In genomic region chr1:92127366-92127765, GRCm38 (mm10) we compare ENCODE assay signal across 21 mouse cellular contexts.
DNase-seq lines count a peak whose midpoint lies in the region; ATAC-seq lines count a peak whose summit lies in the region.
"Had no signal": no experiment of that assay in that cellular context is flagged by ENCODE, and none has a peak within 500 bp of the region (broad histone marks: within the 10 kb centered on the region; RNA-seq: fewer than 3 reads in every experiment).

No protein-coding gene starts in this region.

- H3K4me1 ChIP-seq in heart, embryonic 12.5 days (replicated peaks): peaks cover 44% of the 10 kb centered on the region
- H3K4me1 ChIP-seq in lung, embryonic 16.5 days (replicated peaks; ENCODE audit: control insufficient read depth, insufficient read depth, low read length): peaks cover 8% of the 10 kb centered on the region
- H3K4me1 ChIP-seq: midbrain, embryonic 10.5 days had no signal

- H3K9ac ChIP-seq in heart, embryonic 12.5 days: no peak overlapping the region
- no peak overlapping the region for H3K9ac ChIP-seq in lung, embryonic 16.5 days (ENCODE audit: low read length)
- H3K9ac ChIP-seq: embryonic facial prominence, embryonic 12.5 days; forebrain, embryonic 15.5 days; hindbrain, embryonic 15.5 days; kidney, embryonic 15.5 days; liver, embryonic 14.5 days had no signal

- 61% methylated on average over 1 of the region's 1 CpGs for WGBS in heart, embryonic 12.5 days
- 52% methylated on average over 1 of the region's 1 CpGs for WGBS in lung, embryonic 16.5 days

- H3K36me3 ChIP-seq in heart, embryonic 12.5 days: no peaks in the 10 kb centered on the region
- no peaks in the 10 kb centered on the region for H3K36me3 ChIP-seq in lung, embryonic 16.5 days (ENCODE audit: control insufficient read depth, insufficient read depth, low read length)
- H3K36me3 ChIP-seq: embryonic facial prominence, embryonic 12.5 days; forebrain, embryonic 15.5 days; hindbrain, embryonic 15.5 days; kidney, embryonic 15.5 days; midbrain, embryonic 10.5 days had no signal

- no peaks in the 10 kb centered on the region for H3K9me3 ChIP-seq in heart, embryonic 12.5 days (replicated peaks)
- H3K9me3 ChIP-seq in lung, embryonic 16.5 days (ENCODE audit: control insufficient read depth, low read length): no peaks in the 10 kb centered on the region
- H3K9me3 ChIP-seq: embryonic facial prominence, embryonic 12.5 days; forebrain, embryonic 15.5 days; hindbrain, embryonic 15.5 days; kidney, embryonic 15.5 days; midbrain, embryonic 10.5 days had no signal

- H3K4me3 ChIP-seq in heart, embryonic 12.5 days: no peak overlapping the region
- H3K4me3 ChIP-seq in lung, embryonic 16.5 days (ENCODE audit: low read length): no peak overlapping the region
- H3K4me3 ChIP-seq: embryonic facial prominence, embryonic 12.5 days; forebrain, embryonic 15.5 days; hindbrain, embryonic 15.5 days; kidney, embryonic 15.5 days; left cerebral cortex, adult 2 months; midbrain, embryonic 10.5 days had no signal

- H3K4me2 ChIP-seq in heart, embryonic 12.5 days: no peak overlapping the region
- H3K4me2 ChIP-seq in lung, embryonic 16.5 days (ENCODE audit: low read depth, low read length): no peak overlapping the region
- H3K4me2 ChIP-seq: embryonic facial prominence, embryonic 12.5 days; forebrain, embryonic 15.5 days; hindbrain, embryonic 15.5 days; kidney, embryonic 15.5 days had no signal

- H3K27ac ChIP-seq in heart, embryonic 12.5 days (ENCODE audit: poor library complexity, severe bottlenecking): peak overlapping the region; percentile 2; the same call in 1 of the 2 replicates
- H3K27ac ChIP-seq in lung, embryonic 16.5 days (ENCODE audit: low read length): no peak overlapping the region
- H3K27ac ChIP-seq: embryonic facial prominence, embryonic 12.5 days; forebrain, embryonic 15.5 days; hindbrain, embryonic 15.5 days; kidney, embryonic 15.5 days; left cerebral cortex, adult 2 months; liver, embryonic 14.5 days; midbrain, embryonic 10.5 days had no signal

- DNase-seq in heart, adult 9 months (ENCODE audit: low spot score in 2 of 2): no peak
- DNase-seq in lung, postnatal 4 days: no peak
- DNase-seq in testis, postnatal 10 days (ENCODE audit: low spot score): no peak
- no peak for DNase-seq in urinary bladder, postnatal 36 days (ENCODE audit: low spot score in 2 of 2)
- DNase-seq: cerebellum, adult 9-10 months; gastrocnemius, postnatal 36 days; kidney, postnatal 4 days; layer of hippocampus, adult 9-11 months; retina, postnatal 1 day; right cerebral cortex, postnatal 4 days had no signal

- no peak for ATAC-seq in heart, embryonic 12.5 days (ENCODE audit: insufficient number of reproducible peaks, low FRiP score)
- peak; percentile 51; the same call in 1 of the 2 replicates for ATAC-seq in lung, embryonic 16.5 days (ENCODE audit: low read depth)
- ATAC-seq in megakaryocyte, adult 5-6 weeks (ENCODE audit: poor library complexity, severe bottlenecking): peak; percentile 29; the same call in 1 of the 2 replicates
- ATAC-seq: forebrain, embryonic 15.5 days; intestine, postnatal 0 days had no signal

- no peaks in the 10 kb centered on the region for H3K27me3 ChIP-seq in heart, embryonic 12.5 days (replicated peaks)
- no peaks in the 10 kb centered on the region for H3K27me3 ChIP-seq in lung, embryonic 16.5 days (ENCODE audit: control insufficient read depth, insufficient read depth, low read depth, low read length)
- H3K27me3 ChIP-seq: embryonic facial prominence, embryonic 12.5 days; forebrain, embryonic 15.5 days; hindbrain, embryonic 15.5 days; kidney, embryonic 15.5 days had no signal
